Mouse (Mus musculus) CD4-positive, CD25-positive, alpha-beta regulatory T cell, adult 9 weeks (primary cell): Measurements from ENCODE around the gene Aldh5a1. TPM values are rescaled to one million over a fixed set of nuclear protein-coding genes. Genes with fewer than 3 reads are reported as not detected.

ENCODE experiments used
- polyA plus RNA-seq: library from polyadenylated mRNA; unstranded; fragments of 100-300 nt; shearing (Covaris generic); gene quantifications from one replicate; pipeline ENCODE4 v1.2.1, GENCODE M21; 2017

The Aldh5a1 gene
- 0.25 TPM for polyA plus RNA-seq

GRCm38 (mm10) chr13:24937108-24937838, at the start of gene Aldh5a1:
Aldh5a1 (minus strand) TSS chr13:24937661.

GRCm38 (mm10) chr13:24942512-24943282, 5.2 kb upstream of the Aldh5a1 start, which contains the start of gene Gpld1:
Gpld1 (plus strand) TSS chr13:24943152.

Other genes starting within 250 kb of the Aldh5a1 start
- gene Armh2, start 196.4 kb downstream of the Aldh5a1 start, polyA plus RNA-seq, result 0.55 TPM
- 30.5 TPM for gene Gmnn, start 175.7 kb downstream of the Aldh5a1 start, polyA plus RNA-seq
- 10.6 TPM for gene BC005537, start 136.0 kb downstream of the Aldh5a1 start, polyA plus RNA-seq
- 101 TPM for gene Acot13, start 106.1 kb downstream of the Aldh5a1 start, polyA plus RNA-seq
- 26.3 TPM for gene Tdp2, start 106.0 kb downstream of the Aldh5a1 start, polyA plus RNA-seq
- gene D130043K22Rik, start 92.5 kb downstream of the Aldh5a1 start, polyA plus RNA-seq, result 0.37 TPM
- 6.0 TPM for gene Gpld1, start 5.5 kb upstream of the Aldh5a1 start, polyA plus RNA-seq
- 3.1 TPM for gene Mrs2, start 82.7 kb upstream of the Aldh5a1 start, polyA plus RNA-seq
- gene Dcdc2a, start 118.3 kb upstream of the Aldh5a1 start, polyA plus RNA-seq, result not detected